Mouse (Mus musculus): ENCODE data around the gene Cyp19a1.

Cyp19a1 gene

DNA sequence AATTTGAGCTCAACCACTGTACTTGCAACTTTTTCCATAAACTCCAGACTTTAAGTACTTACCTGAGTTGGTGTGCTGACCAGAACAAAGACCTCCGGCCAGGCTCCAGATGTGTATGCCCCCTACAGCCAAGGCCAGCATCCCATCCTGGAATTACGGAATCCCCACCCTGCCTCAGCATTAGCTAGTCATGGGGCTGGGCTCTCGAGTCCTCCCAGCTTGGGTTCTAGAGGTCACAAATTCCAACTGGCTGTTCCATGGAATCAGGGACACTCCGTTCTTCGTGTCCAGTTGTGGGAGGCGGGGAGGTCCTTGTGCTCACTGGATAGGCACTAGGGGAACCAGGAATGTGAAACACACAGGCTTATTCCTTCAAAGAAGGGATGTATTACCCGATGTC lies at the start of gene Cyp19a1:
Cyp19a1 (minus strand) TSS at position 101 of the 400 bp plus-strand sequence.
- DNase-seq (ENCODE audit: low read depth, low spot score), result no peak

DNA sequence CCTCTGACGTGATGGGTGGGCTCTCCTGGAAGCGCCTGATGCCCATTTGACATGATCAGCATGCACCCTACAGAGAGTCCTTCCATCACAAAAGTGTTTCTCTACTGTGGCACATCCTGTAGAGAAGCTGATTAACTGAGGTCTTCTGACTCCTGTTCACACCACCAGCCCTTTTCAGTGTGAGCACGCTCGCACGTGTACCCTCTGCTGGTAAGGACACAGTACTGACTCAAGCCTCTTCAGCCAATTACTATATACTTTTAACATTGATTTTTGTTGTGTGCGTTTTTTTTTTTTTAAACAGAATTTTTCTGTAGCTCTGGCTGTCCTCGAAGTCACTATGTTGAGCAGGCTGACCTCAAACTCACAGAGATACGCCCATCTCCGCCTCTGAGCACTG lies 48.5 kb upstream of the Cyp19a1 start:
- no peak for DNase-seq (ENCODE audit: low read depth, low spot score)

DNA sequence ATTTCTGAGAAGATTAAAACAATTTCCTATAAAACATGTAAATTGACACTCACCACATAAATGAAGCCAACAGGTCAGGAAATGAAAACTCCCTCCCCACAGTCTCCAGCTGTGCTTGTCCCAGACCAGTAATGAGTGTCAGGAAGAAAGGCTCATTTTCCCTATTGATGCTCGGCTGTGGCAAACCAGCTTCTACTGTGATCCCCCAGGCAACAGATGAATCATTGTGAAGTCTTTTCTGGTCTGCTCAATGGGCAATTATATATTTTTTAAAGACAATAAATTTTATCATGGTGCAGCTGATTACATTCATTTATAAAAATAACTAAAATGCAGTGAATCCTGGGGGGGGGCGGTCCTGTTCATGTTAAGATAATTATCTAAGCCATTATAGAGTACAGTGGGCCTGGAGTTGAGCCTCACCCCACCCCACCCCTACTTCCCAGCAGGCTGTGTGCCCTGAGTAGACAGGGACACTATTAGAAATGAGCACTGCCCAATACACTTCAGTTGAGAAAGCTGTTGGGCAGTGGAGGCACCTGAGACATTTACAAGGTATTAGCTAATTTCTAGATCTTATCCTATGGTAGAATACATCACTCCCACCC lies 40.9 kb upstream of the Cyp19a1 start:
- no peak for DNase-seq (ENCODE audit: low read depth, low spot score)

GRCm38 (mm10) chr9:54308209-54308608 lies 40.3 kb upstream of the Cyp19a1 start:
- no peak for DNase-seq (ENCODE audit: low read depth, low spot score)

DNA sequence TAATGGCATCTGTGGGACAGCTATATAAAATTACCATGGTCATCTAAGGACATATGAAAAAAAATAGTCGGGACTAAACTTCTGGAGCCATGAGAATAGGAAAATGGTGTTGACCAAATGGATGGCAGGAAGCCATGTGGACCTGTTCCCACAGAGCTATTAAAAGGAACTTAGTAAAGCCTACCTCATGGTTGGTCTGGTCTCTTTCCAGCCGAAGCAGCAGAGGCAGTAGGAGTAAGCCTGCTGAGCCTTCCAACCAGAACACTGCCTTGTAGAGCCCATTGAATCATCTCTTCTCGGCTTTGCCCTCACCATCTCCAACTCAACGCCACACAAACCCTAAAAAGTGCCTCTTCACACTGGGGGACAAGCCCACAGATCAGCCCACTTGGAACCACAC lies 33.3 kb upstream of the Cyp19a1 start:
- DNase-seq (ENCODE audit: low read depth, low spot score), result no peak

GRCm38 (mm10) chr9:54299792-54300191 lies 31.9 kb upstream of the Cyp19a1 start:
- no peak for DNase-seq (ENCODE audit: low read depth, low spot score)

GRCm38 (mm10) chr9:54299389-54299788 lies 31.5 kb upstream of the Cyp19a1 start:
- no peak for DNase-seq (ENCODE audit: low read depth, low spot score)

DNA sequence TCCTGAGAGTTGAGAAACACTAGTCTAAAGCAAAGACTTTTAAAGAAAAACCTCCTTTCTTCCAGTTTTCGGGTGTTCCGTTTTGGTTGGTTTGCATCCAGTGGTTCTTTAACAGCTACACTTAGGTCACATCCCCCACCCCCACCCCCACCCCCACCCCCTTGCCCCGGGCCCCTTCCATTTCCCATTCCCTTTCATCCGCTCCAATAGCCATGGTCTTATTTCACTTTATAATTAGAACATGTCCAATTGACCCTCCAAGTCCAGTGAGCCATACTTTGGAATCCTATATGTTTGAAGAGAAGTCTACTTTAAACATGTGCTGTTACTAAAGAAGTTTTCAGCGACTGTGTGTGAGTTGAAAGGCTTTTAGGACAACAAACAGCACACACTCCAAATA lies 19.9 kb upstream of the Cyp19a1 start:
- DNase-seq (ENCODE audit: low read depth, low spot score), result no peak

DNA sequence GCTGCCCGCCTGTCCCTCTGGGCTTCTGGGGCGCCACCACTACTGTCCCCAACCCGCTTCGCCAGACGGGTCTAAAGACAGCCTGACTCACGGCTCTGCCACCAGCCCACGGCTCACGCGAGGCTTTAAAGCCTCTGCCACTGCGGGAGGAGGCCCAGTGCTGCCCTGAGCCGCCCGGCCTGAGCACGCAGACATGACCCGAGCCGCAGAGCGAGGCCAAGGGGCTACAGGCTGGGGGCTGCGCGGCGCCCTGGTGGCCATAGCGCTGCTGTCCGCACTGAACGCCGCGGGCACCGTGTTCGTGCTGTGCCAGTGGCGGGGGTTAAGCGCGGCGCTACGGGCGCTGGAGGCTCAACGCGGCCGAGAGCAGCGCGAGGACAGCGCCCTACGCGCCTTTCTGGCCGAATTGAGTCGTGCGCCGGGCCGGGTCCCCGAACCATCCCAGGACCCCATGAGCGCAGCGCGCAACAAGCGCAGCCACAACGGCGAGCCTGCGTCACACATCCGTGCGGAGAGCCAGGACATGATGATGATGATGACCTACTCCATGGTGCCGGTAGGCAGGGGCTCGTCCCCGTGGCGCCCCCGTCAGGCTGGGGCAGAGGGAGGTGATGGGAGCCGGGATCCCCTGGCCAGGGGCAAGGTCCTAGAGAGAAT lies 18.5 kb upstream of the Cyp19a1 start, which contains the start of gene Gldn:
Gldn (plus strand) TSS at position 156 of the 657 bp plus-strand sequence.
- DNase-seq (ENCODE audit: low read depth, low spot score), result peak; percentile 43

DNA sequence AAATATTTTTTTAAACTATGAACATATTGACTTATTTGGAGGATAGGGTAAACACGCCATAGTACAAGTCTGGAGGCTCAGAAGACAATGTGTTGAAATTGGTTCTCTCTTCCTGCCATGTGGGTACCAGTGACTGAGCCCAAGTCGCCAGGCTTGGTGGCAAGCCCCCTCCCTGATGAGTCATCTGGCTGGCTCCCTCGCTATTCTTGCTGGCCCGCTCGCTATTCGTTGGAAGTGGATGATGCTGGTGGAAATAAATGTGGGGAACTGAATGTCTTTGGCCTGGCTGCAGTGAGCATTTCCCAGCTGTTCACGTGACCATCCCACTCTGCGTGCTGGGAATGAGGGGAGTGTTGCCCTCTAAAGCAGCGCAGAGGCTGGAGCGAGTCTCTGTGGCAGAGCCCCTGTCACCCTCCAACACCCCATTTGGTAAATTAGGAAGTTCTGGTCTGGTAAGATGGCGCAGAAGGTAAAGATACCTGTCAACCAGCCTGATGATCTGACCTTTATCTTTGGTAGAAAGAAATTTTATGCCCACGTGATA lies 11.2 kb upstream of the Cyp19a1 start:
- DNase-seq (ENCODE audit: low read depth, low spot score), result no peak

GRCm38 (mm10) chr9:54275283-54275682 lies 7.4 kb upstream of the Cyp19a1 start:
- DNase-seq (ENCODE audit: low read depth, low spot score), result no peak

- DNase-seq (ENCODE audit: low read depth, low spot score), result peak; percentile 27
Measured at GRCm38 (mm10) chr9:54270889-54271288, 3.0 kb upstream of the Cyp19a1 start.

DNA sequence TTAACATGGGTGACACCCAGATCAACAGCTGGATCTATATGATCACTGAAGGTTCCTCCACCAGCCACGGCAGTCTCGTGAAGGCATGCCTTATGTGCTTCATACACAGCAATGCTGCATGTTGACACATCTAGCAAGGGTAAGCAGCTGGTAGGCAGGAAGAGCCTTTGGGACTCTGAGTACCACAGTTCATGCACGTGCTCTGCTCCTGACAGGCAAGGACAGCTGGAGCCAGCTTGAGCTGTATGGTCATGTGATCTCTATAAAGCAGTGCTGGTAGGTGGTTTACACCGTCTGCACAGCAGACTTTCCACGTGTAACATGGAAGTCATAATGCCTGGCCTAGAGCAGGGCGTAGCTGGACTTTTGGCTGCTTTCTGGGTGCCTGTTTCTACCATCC lies 2.1 kb upstream of the Cyp19a1 start:
- no peak for DNase-seq (ENCODE audit: low read depth, low spot score)

GRCm38 (mm10) chr9:54264754-54265153 lies 3.2 kb downstream of the Cyp19a1 start:
- DNase-seq (ENCODE audit: low read depth, low spot score), result no peak

- DNase-seq (ENCODE audit: low read depth, low spot score), result no peak
Measured at GRCm38 (mm10) chr9:54244869-54245665, 22.8 kb downstream of the Cyp19a1 start.

GRCm38 (mm10) chr9:54227580-54227979 lies 40.3 kb downstream of the Cyp19a1 start:
- DNase-seq (ENCODE audit: low read depth, low spot score), result no peak

DNA sequence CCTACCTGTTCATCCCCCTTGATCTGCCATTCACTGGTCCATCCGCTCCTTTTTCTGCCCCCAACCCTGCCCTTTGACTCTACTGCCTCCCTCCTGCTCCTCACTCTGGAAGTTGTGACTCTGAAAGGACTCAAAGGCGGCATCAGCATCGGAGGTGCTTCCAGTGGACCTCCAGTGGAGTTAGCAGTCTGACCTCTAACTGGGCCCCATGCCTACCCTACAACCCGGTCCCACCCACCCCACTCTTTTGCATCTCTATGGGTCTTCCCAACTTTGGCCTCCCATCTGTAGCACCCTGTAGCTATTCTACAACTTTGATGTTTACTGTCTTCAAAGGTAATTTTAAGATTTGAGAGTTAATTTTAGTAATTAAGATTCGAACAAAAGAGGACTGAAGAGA lies 51.4 kb downstream of the Cyp19a1 start:
- peak; percentile 7 for DNase-seq (ENCODE audit: low read depth, low spot score)

DNA sequence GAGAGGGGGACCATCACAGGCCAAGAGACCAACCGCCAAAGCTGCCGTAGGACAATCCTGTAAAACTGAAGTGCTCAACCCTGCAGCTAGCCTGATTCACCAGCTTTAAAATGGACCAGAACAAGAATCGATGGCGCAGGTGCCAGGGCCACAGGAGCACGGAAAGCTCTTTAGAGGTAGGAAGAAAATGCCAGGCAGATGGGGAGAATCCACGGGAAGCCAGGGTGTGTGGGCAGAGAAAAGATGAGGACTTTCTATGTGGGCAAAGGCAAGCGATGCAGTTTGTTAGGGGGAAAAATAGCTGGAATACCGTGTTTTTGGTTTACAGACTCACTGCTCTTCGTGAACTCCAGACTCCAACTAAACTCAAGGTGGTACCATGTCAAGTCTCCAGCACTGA lies 53.0 kb downstream of the Cyp19a1 start:
- DNase-seq (ENCODE audit: low read depth, low spot score), result no peak

- DNase-seq (ENCODE audit: low read depth, low spot score), result peak; percentile 65
Measured at GRCm38 (mm10) chr9:54194790-54195189, 73.1 kb downstream of the Cyp19a1 start.

DNA sequence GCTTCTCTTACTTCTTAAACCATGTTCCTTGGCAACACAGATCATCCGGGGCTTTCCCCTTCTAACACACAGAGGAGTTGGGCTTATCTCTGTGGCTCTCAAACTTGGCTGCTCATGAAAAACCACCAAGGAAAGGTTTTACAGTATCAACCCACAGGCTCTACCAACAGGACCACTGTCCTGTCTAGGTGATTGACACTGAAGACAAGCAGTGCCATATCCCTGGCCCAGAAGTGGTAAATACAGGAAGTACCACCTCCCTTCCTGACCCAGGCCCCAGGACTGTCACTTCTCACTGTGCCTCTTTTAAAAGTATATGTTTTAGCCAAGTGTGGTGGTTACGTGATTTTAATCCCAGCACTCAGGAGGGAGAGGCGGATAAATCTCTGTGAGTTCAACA lies 76.5 kb downstream of the Cyp19a1 start:
- no peak for DNase-seq (ENCODE audit: low read depth, low spot score)

- DNase-seq (ENCODE audit: low read depth, low spot score), result no peak
Measured at GRCm38 (mm10) chr9:54182484-54182883, 85.4 kb downstream of the Cyp19a1 start.

DNA sequence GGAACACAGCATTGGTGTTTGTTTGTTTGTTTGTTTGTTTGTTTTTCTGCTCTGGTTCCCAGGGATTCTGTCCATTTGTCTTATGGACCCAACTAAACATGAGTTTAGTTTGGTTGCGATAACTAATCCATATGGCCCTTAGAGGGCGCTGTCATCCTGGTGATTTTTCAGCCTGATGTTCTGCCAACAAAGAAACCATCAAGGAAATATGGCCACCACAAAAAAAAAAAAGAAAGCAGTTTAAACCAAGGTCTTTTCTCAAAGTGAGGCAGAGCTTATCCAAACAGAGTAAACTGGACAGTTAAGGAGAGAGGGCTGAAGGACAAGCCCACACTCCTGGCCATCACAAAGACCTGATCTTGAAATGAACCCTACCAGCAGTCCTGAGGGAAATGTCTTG lies 86.6 kb downstream of the Cyp19a1 start:
- DNase-seq (ENCODE audit: low read depth, low spot score), result peak; percentile 59
